Mouse (Mus musculus) forebrain, embryonic 14.5 days (tissue): ENCODE data around the gene Gm2012. TPM values are rescaled to one million over a fixed set of nuclear protein-coding genes. Genes with fewer than 3 reads are reported as not detected.
"Not testable (repeated sequence)": the region's sequence is repeated elsewhere in the genome, so short reads cannot be mapped to it uniquely, and the experiment has no call there.

ENCODE experiments used
- ATAC-seq: fragments of 200-750 bp; cut with Nextera tagmentation; 2 replicates; pipeline ENCODE4 v1.8.0; 2017; ENCODE audit warnings: mild to moderate bottlenecking, moderate library complexity
- DNase-seq: peaks from one replicate; pipeline ENCODE4 v3.0.0-alpha.2; 2015; ENCODE audit warnings: low spot score
- H3K27ac ChIP-seq: fragments of 300-500 bp; sonication (generic); 2 replicates; pipeline ENCODE4 v1.5.1; 2014; ENCODE audit warnings: low read depth, mild to moderate bottlenecking, control low read depth, low read length, moderate library complexity
- H3K27me3 ChIP-seq: fragments of 300-500 bp; sonication (generic); replicated peaks from 2 replicates; pipeline ENCODE4 v1.6.1; 2014; ENCODE audit warnings: low read length, control low read depth, mixed read lengths; ENCODE audit not compliant: control insufficient read depth, insufficient read depth
- H3K36me3 ChIP-seq: fragments of 300-500 bp; sonication (generic); 2 replicates; pipeline ENCODE4 v1.6.1; 2014; ENCODE audit warnings: low read length, control low read depth; ENCODE audit not compliant: control insufficient read depth, insufficient read depth
- H3K4me1 ChIP-seq: fragments of 300-500 bp; sonication (generic); 2 replicates; pipeline ENCODE4 v1.6.1; 2014; ENCODE audit warnings: antibody characterized with exemption, low read length, control low read depth; ENCODE audit not compliant: control insufficient read depth, insufficient read depth
- H3K4me2 ChIP-seq: fragments of 300-500 bp; sonication (generic); 2 replicates; pipeline ENCODE4 v1.6.1; 2014; ENCODE audit warnings: mild to moderate bottlenecking, control low read depth, low read length
- H3K4me3 ChIP-seq: fragments of 300-500 bp; sonication (generic); 2 replicates; pipeline ENCODE4 v1.5.1; 2014; ENCODE audit warnings: low read depth, low read length, control low read depth
- H3K9ac ChIP-seq: fragments of 300-500 bp; sonication (generic); 2 replicates; pipeline ENCODE4 v1.6.1; 2014; ENCODE audit warnings: mild to moderate bottlenecking, low read length, control low read depth, moderate library complexity
- H3K9me3 ChIP-seq: fragments of 300-500 bp; sonication (generic); replicated peaks from 2 replicates; pipeline ENCODE4 v1.6.1; 2016; ENCODE audit warnings: low read length, control low read depth, mixed read lengths; ENCODE audit not compliant: control insufficient read depth
- WGBS: fragments of 180-500 bp; shearing (Covaris S2); extraction: QIAGEN DNeasy Blood & Tissue Kit; methylation state at CpG from one replicate; pipeline ENCODE4 v1.1.7; 2014; 5-methylcytosine and 5-hydroxymethylcytosine counted together
- microRNA-seq: library from miRNA; unstranded; fragments of <30 nt; microRNA quantifications from one replicate; pipeline ENCODE4, GENCODE M21; 2016
- polyA plus RNA-seq: library from polyadenylated mRNA; unstranded; fragments of >200 nt; fragmentation: Nextera tagmentation; extraction: Ambion mirVana; gene quantifications from 2 replicates; pipeline ENCODE4 v1.2.1, GENCODE M21; 2014

The Gm2012 gene
- not detected in 2 replicates for polyA plus RNA-seq

DNA sequence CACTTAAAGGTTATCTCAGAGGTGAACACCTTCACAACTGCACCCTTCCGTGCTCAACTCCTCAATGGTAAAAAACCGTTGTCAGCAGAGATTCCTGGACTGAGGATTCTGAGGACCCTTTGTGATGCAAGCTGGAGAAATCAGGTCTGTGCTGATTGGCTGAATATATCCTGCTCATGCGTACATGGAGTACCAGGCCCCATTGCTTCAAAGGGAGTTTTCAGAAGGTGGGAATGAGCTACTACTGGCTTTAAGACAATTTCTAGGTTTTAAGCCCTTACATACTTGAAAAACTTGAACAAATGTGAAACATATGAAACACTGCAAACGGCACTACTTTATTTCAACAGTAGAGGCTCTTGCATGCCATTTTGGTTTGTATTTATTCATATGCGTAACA, at the start of gene Gm2012:
Gene Gm2012, minus strand, starts transcription at position 101 of the 400 bp plus-strand sequence.
- WGBS, result 92% methylated on average over 1 of the region's 5 CpGs

DNA sequence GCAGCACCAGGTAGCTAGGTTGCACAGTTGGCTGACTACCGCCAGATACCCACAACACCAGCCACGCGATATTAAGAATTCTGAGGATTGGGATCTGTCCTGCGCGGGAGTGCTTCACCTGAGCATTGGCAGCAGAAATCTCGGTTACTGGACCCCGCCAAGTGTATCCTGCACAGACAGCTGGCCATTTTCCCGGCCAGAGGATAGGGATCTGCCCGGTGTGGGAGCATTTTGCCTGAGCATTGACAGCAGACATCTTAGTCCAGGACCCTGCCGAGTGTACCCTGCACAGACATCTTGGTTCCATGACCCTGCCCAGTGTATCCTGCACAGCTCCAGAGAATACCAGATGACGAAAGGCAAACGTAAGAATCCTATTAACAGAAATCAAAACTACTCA, 72.0 kb downstream of the Gm2012 start:
- H3K9me3 ChIP-seq, ATAC-seq, H3K27ac ChIP-seq, H3K27me3 ChIP-seq, H3K4me1 ChIP-seq, DNase-seq, H3K4me3 ChIP-seq, H3K36me3 ChIP-seq, H3K4me2 ChIP-seq, H3K9ac ChIP-seq: not testable (repeated sequence)
- WGBS, result 81% methylated on average over 12 of the region's 12 CpGs

More for the DNA sequence above, at the start of gene Gm2012:
- H3K27me3 ChIP-seq, H3K9me3 ChIP-seq, DNase-seq, H3K9ac ChIP-seq, H3K4me1 ChIP-seq, H3K27ac ChIP-seq, H3K4me3 ChIP-seq, ATAC-seq, H3K4me2 ChIP-seq, H3K36me3 ChIP-seq: not testable (repeated sequence)

Small RNA genes lying within 50 kb of the gene (microRNA-seq; reads per million reads assigned to microRNA genes)
- gene Gm26302, result not detected

Other genes with a start within 250 kb of the Gm2012 start
- gene Gm5168, start 180.3 kb downstream of the Gm2012 start, polyA plus RNA-seq, result not detected in 2 replicates
- gene Gm2030, start 78.7 kb upstream of the Gm2012 start, polyA plus RNA-seq, result not detected in 2 replicates